Mouse (Mus musculus) CD4-positive naive resting alpha-beta T cell, adult 57 days (primary cell): ENCODE measurements around the gene Camk1. TPM values are rescaled to one million over a fixed set of nuclear protein-coding genes. Genes with fewer than 3 reads are reported as not detected.

Experiments used
- total RNA-seq: library from RNA; stranded (reverse); gene quantifications from one replicate; pipeline ENCODE4 v1.2.4, GENCODE M21; 2023

The Camk1 gene
- 0.47 TPM for total RNA-seq

GRCm38 (mm10) chr6:113343177-113344092 is at the start of gene Camk1:
Gene Camk1, minus strand, starts transcription at chr6:113343984.

GRCm38 (mm10) chr6:113388960-113389359 is 45.2 kb upstream of the Camk1 start, which contains the start of gene Ttll3:
Gene Ttll3, plus strand, starts transcription at chr6:113389260.

DNA sequence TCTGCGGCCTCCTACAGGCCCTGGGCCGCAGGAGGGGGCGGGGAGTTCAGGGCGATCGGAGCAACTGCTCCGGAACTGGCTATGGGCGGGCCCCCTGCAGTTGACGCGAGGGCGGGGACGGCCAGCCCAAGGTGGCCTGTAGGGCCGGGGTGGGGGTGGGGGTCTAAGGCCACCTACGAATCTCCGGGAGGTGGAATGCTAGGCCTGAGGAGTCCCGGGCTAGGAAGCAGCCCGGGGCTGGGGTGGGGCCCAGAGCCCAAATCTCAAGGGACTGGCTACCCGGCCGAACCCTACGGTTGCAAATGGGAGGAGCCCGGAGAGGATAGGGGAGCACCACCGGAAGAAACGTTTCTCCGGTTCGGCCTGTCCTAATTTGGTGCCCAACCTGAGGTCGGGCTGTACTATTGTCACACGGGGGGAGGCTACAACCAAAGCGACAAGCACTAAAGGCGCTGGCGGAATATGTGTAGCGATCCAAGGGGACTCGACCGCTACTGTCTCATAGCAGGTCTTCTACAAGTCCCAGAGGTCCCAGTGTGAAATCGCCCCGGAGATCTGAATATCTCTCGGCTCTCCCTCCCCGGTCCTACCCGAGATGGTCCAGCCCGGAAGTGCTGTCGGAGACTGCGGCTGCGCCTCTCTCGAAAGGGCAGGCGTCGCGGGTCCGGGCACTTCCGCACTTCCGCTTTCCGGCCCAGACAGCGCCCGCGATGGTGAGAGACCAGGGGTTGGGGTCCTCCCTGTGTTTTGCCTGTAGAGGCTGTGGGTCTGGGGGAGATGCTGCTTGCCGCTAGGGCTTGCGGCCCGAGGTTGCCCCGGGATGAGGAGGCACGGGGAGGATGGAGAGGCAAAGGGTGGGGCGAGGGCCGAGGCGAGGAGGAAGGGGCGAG is 34.0 kb upstream of the Camk1 start, which contains the start of the genes Tada3 and Arpc4:
Gene Tada3, minus strand, starts transcription at position 388 of the 890 bp plus-strand sequence.
Gene Arpc4, plus strand, starts transcription at position 620 of the 890 bp plus-strand sequence.

GRCm38 (mm10) chr6:113326533-113327315 is 17.1 kb downstream of the Camk1 start, which contains the start of gene Ogg1:
Gene Ogg1, plus strand, starts transcription at chr6:113326972.

GRCm38 (mm10) chr6:113306986-113307349 is 36.8 kb downstream of the Camk1 start, which contains the start of gene Brpf1:
Gene Brpf1, plus strand, starts transcription at chr6:113307137.

Other genes starting within 250 kb of the Camk1 start
- 0.44 TPM for gene Lhfpl4, start 148.6 kb downstream of the Camk1 start, total RNA-seq
- gene Mtmr14, start 106.1 kb downstream of the Camk1 start, total RNA-seq, result 34.8 TPM
- gene Cpne9, start 61.7 kb downstream of the Camk1 start, total RNA-seq, result 2.9 TPM
- 75.3 TPM for gene Brpf1, start 36.8 kb downstream of the Camk1 start, total RNA-seq
- 9.0 TPM for gene Ogg1, start 17.0 kb downstream of the Camk1 start, total RNA-seq
- 29.1 TPM for gene Tada3, start 33.9 kb upstream of the Camk1 start, total RNA-seq
- 232 TPM for gene Arpc4, start 34.1 kb upstream of the Camk1 start, total RNA-seq
- gene Ttll3, start 45.3 kb upstream of the Camk1 start, total RNA-seq, result 58.3 TPM
- gene Rpusd3, start 75.4 kb upstream of the Camk1 start, total RNA-seq, result 10.6 TPM
- gene Cidec, start 91.8 kb upstream of the Camk1 start, total RNA-seq, result not detected
- gene Jagn1, start 98.6 kb upstream of the Camk1 start, total RNA-seq, result 18.3 TPM
- gene Il17re, start 114.5 kb upstream of the Camk1 start, total RNA-seq, result 0.71 TPM
- gene Il17rc, start 127.4 kb upstream of the Camk1 start, total RNA-seq, result 0.35 TPM
- gene Creld1, start 139.3 kb upstream of the Camk1 start, total RNA-seq, result 10.8 TPM
- 0.35 TPM for gene Prrt3, start 157.9 kb upstream of the Camk1 start, total RNA-seq
- 65.7 TPM for gene Emc3, start 187.7 kb upstream of the Camk1 start, total RNA-seq
- gene Fancd2, start 187.7 kb upstream of the Camk1 start, total RNA-seq, result 0.80 TPM